Mouse (Mus musculus): ENCODE measurements around the gene Dph7. TPM values are rescaled to one million over a fixed set of nuclear protein-coding genes. Genes with fewer than 3 reads are reported as not detected.

The Dph7 gene
- 7.2 and 8.7 TPM in 2 replicates for polyA plus RNA-seq (2015; fragmentation: Nextera tagmentation; extraction: Ambion mirVana)

- no peaks in the 10 kb centered on the region for H3K9me3 ChIP-seq (ENCODE audit: control insufficient read depth)
- peaks cover 23% of the 10 kb centered on the region for H3K36me3 ChIP-seq (ENCODE audit: control insufficient read depth, insufficient read depth)
- H3K27me3 ChIP-seq (replicated peaks; ENCODE audit: control insufficient read depth, insufficient read depth, low read length) = no peaks in the 10 kb centered on the region
- H3K27ac ChIP-seq (ENCODE audit: low read depth, low read length) = 0 out of 2 replicates have a peak within 1 kb of the TSS, but pooled peaks have one; percentile 15
- H3K4me1 ChIP-seq (replicated peaks; ENCODE audit: control insufficient read depth, insufficient read depth, low read length) = no peaks in the 10 kb centered on the region
- ATAC-seq = peak; percentile 85
- under 1% methylated on average over 28 of the region's 28 CpGs for WGBS
- peak; percentile 98 for TF ChIP-seq CTCF (IDR thresholded peaks at IDR 0.05; ENCODE audit: low read depth)
- H3K4me3 ChIP-seq (ENCODE audit: low read depth, low read length) = peak within 1 kb of the TSS; percentile 83
- peak within 1 kb of the TSS; percentile 66 for H3K9ac ChIP-seq (ENCODE audit: low read depth, low read length)
- peak within 1 kb of the TSS; percentile 78 for H3K4me2 ChIP-seq (replicated peaks; ENCODE audit: low read depth)
Observed at GRCm38 (mm10) chr2:24962304-24963000, at the start of gene Dph7. Dph7 (plus strand) TSS chr2:24962400.

GRCm38 (mm10) chr2:24912589-24912988, 49.6 kb upstream of the Dph7 start:
- Histone ChIP-seq H3K9ac (ENCODE audit: low read depth, low read length) (no peak overlapping the region), H3K27ac (ENCODE audit: low read depth, low read length) (no peak overlapping the region), H3K4me1 (replicated peaks; ENCODE audit: control insufficient read depth, insufficient read depth, low read length) (no peaks in the 10 kb centered on the region), H3K36me3 (ENCODE audit: control insufficient read depth, insufficient read depth) (no peaks in the 10 kb centered on the region), H3K4me2 (replicated peaks; ENCODE audit: low read depth) (no peak overlapping the region), H3K4me3 (ENCODE audit: low read depth, low read length) (no peak overlapping the region), H3K27me3 (replicated peaks; ENCODE audit: control insufficient read depth, insufficient read depth, low read length) (no peaks in the 10 kb centered on the region), H3K9me3 (ENCODE audit: control insufficient read depth) (no peaks in the 10 kb centered on the region)
- no peak for ATAC-seq
- no peak for TF ChIP-seq CTCF (IDR thresholded peaks at IDR 0.05; ENCODE audit: low read depth)

GRCm38 (mm10) chr2:24914762-24915161, 47.4 kb upstream of the Dph7 start:
- Histone ChIP-seq H3K27me3 (replicated peaks; ENCODE audit: control insufficient read depth, insufficient read depth, low read length) (no peaks in the 10 kb centered on the region), H3K36me3 (ENCODE audit: control insufficient read depth, insufficient read depth) (no peaks in the 10 kb centered on the region)

GRCm38 (mm10) chr2:24918930-24919838, 43.0 kb upstream of the Dph7 start, which contains the start of gene Ehmt1:
Ehmt1 (minus strand) TSS chr2:24919614.
- peak; percentile 37 for TF ChIP-seq CTCF (IDR thresholded peaks at IDR 0.05; ENCODE audit: low read depth)
- Histone ChIP-seq H3K4me3 (ENCODE audit: low read depth, low read length) (peak within 1 kb of the TSS; percentile 77), H3K9ac (ENCODE audit: low read depth, low read length) (peak within 1 kb of the TSS; percentile 84), H3K27me3 (replicated peaks; ENCODE audit: control insufficient read depth, insufficient read depth, low read length) (no peaks in the 10 kb centered on the region), H3K9me3 (ENCODE audit: control insufficient read depth) (no peaks in the 10 kb centered on the region), H3K4me1 (replicated peaks; ENCODE audit: control insufficient read depth, insufficient read depth, low read length) (no peaks in the 10 kb centered on the region), H3K4me2 (replicated peaks; ENCODE audit: low read depth) (peak within 1 kb of the TSS; percentile 67), H3K27ac (ENCODE audit: low read depth, low read length) (peak within 1 kb of the TSS; percentile 88), H3K36me3 (ENCODE audit: control insufficient read depth, insufficient read depth) (no peaks in the 10 kb centered on the region)
- WGBS = under 1% methylated on average over 91 of the region's 112 CpGs
- peak; percentile 97 for ATAC-seq

More at GRCm38 (mm10) chr2:24914762-24915161, 47.4 kb upstream of the Dph7 start:
- Histone ChIP-seq H3K4me1 (replicated peaks; ENCODE audit: control insufficient read depth, insufficient read depth, low read length) (no peaks in the 10 kb centered on the region), H3K4me3 (ENCODE audit: low read depth, low read length) (no peak overlapping the region), H3K4me2 (replicated peaks; ENCODE audit: low read depth) (no peak overlapping the region), H3K9ac (ENCODE audit: low read depth, low read length) (no peak overlapping the region), H3K9me3 (ENCODE audit: control insufficient read depth) (no peaks in the 10 kb centered on the region), H3K27ac (ENCODE audit: low read depth, low read length) (no peak overlapping the region)
- ATAC-seq = no peak
- no peak for TF ChIP-seq CTCF (IDR thresholded peaks at IDR 0.05; ENCODE audit: low read depth)
- WGBS = 80% methylated on average over 3 of the region's 3 CpGs

- no peak for TF ChIP-seq CTCF (IDR thresholded peaks at IDR 0.05; ENCODE audit: low read depth)
- peak; percentile 18; the same call in 1 of the 2 replicates for ATAC-seq
Observed at GRCm38 (mm10) chr2:24919839-24920175, 42.4 kb upstream of the Dph7 start.

GRCm38 (mm10) chr2:24923561-24923960, 38.6 kb upstream of the Dph7 start:
- peak; percentile 75 for TF ChIP-seq CTCF (IDR thresholded peaks at IDR 0.05; ENCODE audit: low read depth)
- Histone ChIP-seq H3K4me3 (ENCODE audit: low read depth, low read length) (no peak overlapping the region), H3K27me3 (replicated peaks; ENCODE audit: control insufficient read depth, insufficient read depth, low read length) (no peaks in the 10 kb centered on the region), H3K9me3 (ENCODE audit: control insufficient read depth) (no peaks in the 10 kb centered on the region), H3K27ac (ENCODE audit: low read depth, low read length) (no peak overlapping the region), H3K36me3 (ENCODE audit: control insufficient read depth, insufficient read depth) (peaks cover 19% of the 10 kb centered on the region; the same call in 1 of the 2 replicates), H3K4me1 (replicated peaks; ENCODE audit: control insufficient read depth, insufficient read depth, low read length) (no peaks in the 10 kb centered on the region), H3K9ac (ENCODE audit: low read depth, low read length) (no peak overlapping the region), H3K4me2 (replicated peaks; ENCODE audit: low read depth) (no peak overlapping the region)
- no peak for ATAC-seq
- 48% methylated on average over 2 of the region's 2 CpGs for WGBS

More at GRCm38 (mm10) chr2:24919839-24920175, 42.4 kb upstream of the Dph7 start:
- Histone ChIP-seq H3K4me1 (replicated peaks; ENCODE audit: control insufficient read depth, insufficient read depth, low read length) (no peaks in the 10 kb centered on the region), H3K27me3 (replicated peaks; ENCODE audit: control insufficient read depth, insufficient read depth, low read length) (no peaks in the 10 kb centered on the region), H3K4me2 (replicated peaks; ENCODE audit: low read depth) (peak overlapping the region; percentile 67), H3K9me3 (ENCODE audit: control insufficient read depth) (no peaks in the 10 kb centered on the region), H3K4me3 (ENCODE audit: low read depth, low read length) (peak overlapping the region; percentile 77), H3K27ac (ENCODE audit: low read depth, low read length) (peak overlapping the region; percentile 88), H3K9ac (ENCODE audit: low read depth, low read length) (peak overlapping the region; percentile 50), H3K36me3 (ENCODE audit: control insufficient read depth, insufficient read depth) (peaks cover 4% of the 10 kb centered on the region; the same call in 1 of the 2 replicates)
- WGBS = 10% methylated on average over 8 of the region's 8 CpGs

Data from intestine, postnatal 0 days (tissue).